Mouse (Mus musculus): ENCODE results near the gene Man2c1. TPM values are rescaled to one million over a fixed set of nuclear protein-coding genes. Genes with fewer than 3 reads are reported as not detected.
A peak's percentile ranks its signal among the peaks of the same experiment; 100 is the strongest.

The Man2c1 gene
- total RNA-seq, 2 experiments from 2014 or later, result 42.6 to 43.3 TPM

GRCm38 (mm10) chr9:57157499-57157898 lies 27.0 kb downstream of the Man2c1 start:
- no peak for DNase-seq

DNA sequence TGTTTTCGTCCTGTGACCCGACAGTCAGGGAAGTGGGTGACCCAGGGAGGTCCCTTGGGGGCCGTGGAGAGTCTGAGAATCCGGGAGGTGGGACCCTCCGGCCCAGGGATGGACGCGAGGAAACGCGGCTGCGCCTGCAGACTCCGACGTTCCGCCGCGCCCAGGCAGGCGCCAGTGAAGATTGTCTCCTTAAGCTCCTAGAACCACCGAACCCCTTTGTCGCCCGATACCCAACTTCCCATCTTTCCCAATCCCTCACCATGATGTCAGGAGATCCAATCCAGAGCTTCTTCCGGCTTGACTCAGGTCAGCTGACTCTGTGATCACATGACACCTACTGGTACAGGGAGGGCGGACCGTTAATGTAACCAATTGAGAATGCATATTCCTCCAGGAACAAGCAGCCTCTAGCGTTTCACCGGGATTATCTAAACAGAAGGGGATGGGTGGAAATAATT lies 27.6 kb downstream of the Man2c1 start, which contains the start of gene Commd4:
Gene Commd4, minus strand, starts transcription at position 319 of the 458 bp plus-strand sequence.
- DNase-seq, result peak; percentile 94 to 96

DNA sequence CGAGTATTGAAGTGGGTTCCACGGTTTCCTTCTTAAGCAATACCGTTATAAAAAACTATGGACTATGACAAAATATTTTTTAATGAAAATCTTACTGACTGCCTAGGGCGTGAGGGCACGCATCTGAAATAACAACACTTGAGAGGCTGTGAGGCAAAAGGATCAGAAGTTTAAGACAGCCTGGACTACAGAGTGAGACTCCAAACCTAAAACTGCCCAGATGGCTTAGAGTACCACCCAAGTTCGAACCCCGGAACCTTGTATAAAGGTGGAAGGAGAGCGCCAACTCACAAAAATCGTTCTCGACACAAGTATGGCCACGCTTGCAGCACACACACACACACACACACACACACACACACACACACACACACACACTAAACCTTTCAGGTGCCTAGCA lies 28.0 kb downstream of the Man2c1 start:
- DNase-seq, result no peak

GRCm38 (mm10) chr9:57162496-57162895 lies 32.0 kb downstream of the Man2c1 start:
- DNase-seq, result no peak

DNA sequence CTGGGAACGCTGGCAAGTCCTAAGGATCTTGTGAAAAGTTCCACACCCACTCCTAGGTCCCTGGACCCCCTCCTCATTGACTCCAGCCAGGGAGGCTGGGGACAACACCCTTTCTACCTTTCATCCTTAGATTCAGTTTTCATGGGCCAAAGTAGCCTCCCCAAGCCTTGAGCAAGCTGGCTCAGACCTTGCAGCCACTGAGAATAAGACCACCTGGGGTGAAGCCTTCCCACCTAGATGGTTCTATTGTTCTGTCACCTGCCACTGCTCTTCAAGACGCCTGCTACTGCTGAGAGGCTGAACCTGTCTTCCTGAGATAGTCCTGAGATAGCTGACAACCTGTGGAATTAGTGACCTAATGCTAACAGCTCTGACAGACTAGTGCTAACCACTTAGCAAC lies 32.6 kb downstream of the Man2c1 start:
- no peak for DNase-seq

DNA sequence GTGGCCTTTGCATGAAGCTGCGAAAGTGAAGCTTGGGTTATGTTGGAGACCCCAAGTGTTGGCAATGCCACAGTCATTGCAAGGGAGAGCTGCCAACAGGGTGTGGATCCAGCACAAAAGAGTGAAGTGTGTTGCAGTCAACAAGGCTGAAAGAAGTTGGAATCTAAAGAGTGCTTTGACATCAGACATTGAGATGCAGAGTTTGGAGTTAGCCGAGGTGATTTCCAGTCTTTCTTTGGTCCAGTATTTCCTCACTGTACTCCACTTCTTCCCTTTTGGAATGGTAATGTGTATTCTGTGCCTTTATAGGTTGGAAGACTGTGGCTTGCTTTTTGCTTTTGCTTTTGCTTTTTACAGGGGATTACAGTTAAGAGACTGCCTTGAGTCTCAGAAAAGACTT lies 35.7 kb downstream of the Man2c1 start:
- DNase-seq, result no peak

- DNase-seq, result no peak
Observed at GRCm38 (mm10) chr9:57168411-57168810, 37.9 kb downstream of the Man2c1 start.

Other genes starting within 250 kb of the Man2c1 start
- 1 to 10 TPM; 7.0 to 8.2 TPM for gene Snx33, start 202.3 kb upstream of the Man2c1 start, total RNA-seq (2021)
- 10 to 100 TPM; 55.8 to 58.3 TPM for gene Imp3, start 193.2 kb upstream of the Man2c1 start, total RNA-seq (2021)
- 10 to 100 TPM; 10.6 to 11.2 TPM for gene Snupn, start 179.8 kb upstream of the Man2c1 start, total RNA-seq (2021)
- 10 to 100 TPM in 1 of 2 experiments, 1 to 10 TPM in 1; 9.3 to 10.1 TPM for gene Ptpn9, start 135.8 kb upstream of the Man2c1 start, total RNA-seq (2021)
- gene Sin3a, start 58.6 kb upstream of the Man2c1 start, total RNA-seq (2021), result 10 to 100 TPM; 23.0 to 23.6 TPM
- gene Neil1, start 17.6 kb downstream of the Man2c1 start, total RNA-seq (2021), result 1 to 10 TPM; 5.7 to 5.9 TPM
- 10 to 100 TPM; 28.0 to 32.0 TPM for gene Commd4, start 27.6 kb downstream of the Man2c1 start, total RNA-seq (2021)
- not detected for gene Trcg1, start 105.9 kb downstream of the Man2c1 start, total RNA-seq (2021)
- 10 to 100 TPM in 1 of 2 experiments, 1 to 10 TPM in 1; 8.9 to 11.5 TPM for gene 1700017B05Rik, start 131.9 kb downstream of the Man2c1 start, total RNA-seq (2021)